Mouse (Mus musculus): ENCODE data around the gene Hoxd10.

- TF ChIP-seq POLR2A (IDR thresholded peaks at IDR 0.05; ENCODE audit: insufficient read depth, low read depth, low read length) (no peak), CTCF (IDR thresholded peaks at IDR 0.05) (no peak), EP300 (IDR thresholded peaks at IDR 0.05; ENCODE audit: insufficient read depth, low read depth, low read length) (no peak)
Observed at GRCm38 (mm10) chr2:74669230-74669578, 22.5 kb upstream of the Hoxd10 start.

Measured in heart, adult 2 months (tissue).